Mouse (Mus musculus) heart, postnatal 0 days (tissue): ENCODE results near the gene Jazf1. TPM values are rescaled to one million over a fixed set of nuclear protein-coding genes. Genes with fewer than 3 reads are reported as not detected.

ENCODE experiments used
- ATAC-seq: fragments of 200-750 bp; cut with Nextera tagmentation; 2 replicates; pipeline ENCODE4 v1.8.0; 2017; ENCODE audit warnings: low read depth, moderate number of reproducible peaks, moderate library complexity; ENCODE audit not compliant: insufficient read depth
- DNase-seq: peaks from one replicate; pipeline ENCODE4 v3.0.0-alpha.2; 2016; ENCODE audit warnings: low spot score
- H3K27ac ChIP-seq: fragments of 300-500 bp; sonication (generic); 2 replicates; pipeline ENCODE4 v1.5.1; 2014; ENCODE audit warnings: low read depth, mild to moderate bottlenecking
- H3K27me3 ChIP-seq: fragments of 300-500 bp; sonication (generic); 2 replicates; pipeline ENCODE4 v1.6.1; 2014; ENCODE audit warnings: low read length, mixed read lengths; ENCODE audit not compliant: control insufficient read depth, insufficient read depth
- H3K36me3 ChIP-seq: fragments of 300-500 bp; sonication (generic); replicated peaks from 2 replicates; pipeline ENCODE4 v1.6.1; 2014; ENCODE audit warnings: low read length, mixed read lengths; ENCODE audit not compliant: control insufficient read depth, insufficient read depth
- H3K4me1 ChIP-seq: fragments of 300-500 bp; sonication (generic); 2 replicates; pipeline ENCODE4 v1.6.1; 2014; ENCODE audit warnings: antibody characterized with exemption; ENCODE audit not compliant: control insufficient read depth, insufficient read depth
- H3K4me2 ChIP-seq: fragments of 300-500 bp; sonication (generic); 2 replicates; pipeline ENCODE4 v1.6.1; 2014; ENCODE audit warnings: low read depth, mild to moderate bottlenecking, low read length, moderate library complexity
- H3K4me3 ChIP-seq: fragments of 300-500 bp; sonication (generic); 2 replicates; pipeline ENCODE4 v1.5.1; 2014; ENCODE audit warnings: low read depth, low read length
- H3K9ac ChIP-seq: fragments of 300-500 bp; sonication (generic); replicated peaks from 2 replicates; pipeline ENCODE4 v1.6.1; 2014; ENCODE audit warnings: low read depth, low read length, mixed read lengths
- H3K9me3 ChIP-seq: fragments of 300-500 bp; sonication (generic); replicated peaks from 2 replicates; pipeline ENCODE4 v1.6.1; 2016; ENCODE audit warnings: low read length; ENCODE audit not compliant: control insufficient read depth
- CTCF ChIP-seq: IDR thresholded peaks from 2 replicates; pipeline ENCODE4 v1.5.1; 2016; ENCODE audit warnings: antibody characterized with exemption, control low read depth, low read depth
- EP300 ChIP-seq: IDR thresholded peaks from 2 replicates; pipeline ENCODE4 v1.6.1; 2016; ENCODE audit warnings: antibody characterized with exemption, low read depth
- WGBS: fragments of 180-500 bp; shearing (Covaris S2); extraction: QIAGEN DNeasy Blood & Tissue Kit; methylation state at CpG from one replicate; pipeline ENCODE4 v1.1.7; 2014; 5-methylcytosine and 5-hydroxymethylcytosine counted together
- polyA plus RNA-seq: library from polyadenylated mRNA; unstranded; fragments of >200 nt; fragmentation: Nextera tagmentation; extraction: Ambion mirVana; gene quantifications from 2 replicates; pipeline ENCODE4 v1.2.1, GENCODE M21; 2015
- total RNA-seq: library from RNA; depleted of rRNA; stranded (reverse); fragments of >200 nt; gene quantifications from 2 replicates; pipeline ENCODE4 v1.2.3, GENCODE M21; 2014; ENCODE audit warnings: low replicate concordance

Gene Jazf1
- total and polyA plus RNA-seq, 2 experiments from 2014 or later: 6.0 to 9.5 TPM

- TF ChIP-seq EP300: no peak
- no peak for TF ChIP-seq CTCF
- H3K4me1 ChIP-seq: peaks cover 24% of the 10 kb centered on the region; the same call in 1 of the 2 replicates
- H3K4me3 ChIP-seq: no peak overlapping the region
- ATAC-seq (no peak), DNase-seq (no peak)
- no peaks in the 10 kb centered on the region for H3K9me3 ChIP-seq
- no peak overlapping the region for H3K4me2 ChIP-seq
- 62% methylated on average over 8 of the region's 8 CpGs for WGBS
- no peak overlapping the region for H3K27ac ChIP-seq
- no peaks in the 10 kb centered on the region for H3K36me3 ChIP-seq
- no peaks in the 10 kb centered on the region for H3K27me3 ChIP-seq
- no peak overlapping the region for H3K9ac ChIP-seq
These were observed 215.9 kb downstream of the Jazf1 start for GRCm38 (mm10) chr6:52852404-52853107.

GRCm38 (mm10) chr6:52851975-52852374 is 216.5 kb downstream of the Jazf1 start:
- Histone ChIP-seq H3K4me2 (no peak overlapping the region), H3K4me1 (peaks cover 20% of the 10 kb centered on the region; the same call in 1 of the 2 replicates), H3K9ac (no peak overlapping the region), H3K4me3 (no peak overlapping the region), H3K36me3 (no peaks in the 10 kb centered on the region), H3K27me3 (no peaks in the 10 kb centered on the region), H3K9me3 (no peaks in the 10 kb centered on the region), H3K27ac (no peak overlapping the region)
- TF ChIP-seq EP300 (no peak), CTCF (no peak)
- DNase-seq (no peak), ATAC-seq (no peak)
- 73% methylated on average over 3 of the region's 3 CpGs for WGBS

GRCm38 (mm10) chr6:52851019-52851418 is 217.4 kb downstream of the Jazf1 start:
- no peak overlapping the region for H3K9ac ChIP-seq
- no peak overlapping the region for H3K4me3 ChIP-seq
- H3K9me3 ChIP-seq: no peaks in the 10 kb centered on the region
- H3K27ac ChIP-seq: no peak overlapping the region; the same call in 1 of the 2 replicates
- no peak for ATAC-seq
- H3K4me1 ChIP-seq: peaks cover 12% of the 10 kb centered on the region; the same call in 1 of the 2 replicates
- H3K4me2 ChIP-seq: peak overlapping the region; percentile 22; the same call in 1 of the 2 replicates
- H3K27me3 ChIP-seq: no peaks in the 10 kb centered on the region
- H3K36me3 ChIP-seq: no peaks in the 10 kb centered on the region
- 16% methylated on average over 5 of the region's 5 CpGs for WGBS
- peak; percentile 37 for DNase-seq
- TF ChIP-seq CTCF: no peak
- TF ChIP-seq EP300: no peak

GRCm38 (mm10) chr6:52848199-52848598 is 220.2 kb downstream of the Jazf1 start:
- ATAC-seq: no peak
- H3K27ac ChIP-seq: no peak overlapping the region
- 74% methylated on average over 6 of the region's 6 CpGs for WGBS

GRCm38 (mm10) chr6:52846314-52846713 is 222.1 kb downstream of the Jazf1 start:
- peaks cover 6% of the 10 kb centered on the region; the same call in 1 of the 2 replicates for H3K4me1 ChIP-seq
- no peak overlapping the region for H3K27ac ChIP-seq
- ATAC-seq: no peak
- H3K36me3 ChIP-seq: no peaks in the 10 kb centered on the region
- DNase-seq: no peak
- no peak overlapping the region for H3K4me2 ChIP-seq
- no peaks in the 10 kb centered on the region for H3K27me3 ChIP-seq
- WGBS: 85% methylated on average over 2 of the region's 2 CpGs
- no peak overlapping the region for H3K9ac ChIP-seq
- no peak overlapping the region for H3K4me3 ChIP-seq
- TF ChIP-seq CTCF: no peak
- TF ChIP-seq EP300: no peak
- H3K9me3 ChIP-seq: no peaks in the 10 kb centered on the region

More at GRCm38 (mm10) chr6:52848199-52848598, 220.2 kb downstream of the Jazf1 start:
- TF ChIP-seq EP300 (no peak), CTCF (no peak)
- DNase-seq: no peak
- no peak overlapping the region for H3K9ac ChIP-seq
- H3K4me2 ChIP-seq: no peak overlapping the region
- H3K9me3 ChIP-seq: no peaks in the 10 kb centered on the region
- H3K4me1 ChIP-seq: peaks cover 10% of the 10 kb centered on the region; the same call in 1 of the 2 replicates
- no peaks in the 10 kb centered on the region for H3K36me3 ChIP-seq
- no peak overlapping the region for H3K4me3 ChIP-seq
- no peaks in the 10 kb centered on the region for H3K27me3 ChIP-seq

- Histone ChIP-seq H3K4me2 (no peak overlapping the region), H3K27me3 (no peaks in the 10 kb centered on the region), H3K4me3 (no peak overlapping the region), H3K36me3 (no peaks in the 10 kb centered on the region), H3K9me3 (no peaks in the 10 kb centered on the region), H3K9ac (no peak overlapping the region), H3K27ac (no peak overlapping the region), H3K4me1 (0 out of 2 replicates have a peak, but pooled peaks cover 15% of the 10 kb centered on the region)
- 87% methylated on average over 3 of the region's 3 CpGs for WGBS
- TF ChIP-seq CTCF (no peak), EP300 (no peak)
- DNase-seq (no peak), ATAC-seq (no peak)
These were observed 223.7 kb downstream of the Jazf1 start for GRCm38 (mm10) chr6:52844741-52845140.
